Mouse (Mus musculus) hindbrain, embryonic 15.5 days (tissue): ENCODE data around the gene Gm49321. TPM values are rescaled to one million over a fixed set of nuclear protein-coding genes. Genes with fewer than 3 reads are reported as not detected.

ENCODE experiments used
- ATAC-seq: fragments of 200-750 bp; cut with Nextera tagmentation; 2 replicates; pipeline ENCODE4 v1.8.0; 2017; ENCODE audit warnings: low read depth, moderate number of reproducible peaks, moderate TSS enrichment; ENCODE audit not compliant: low FRiP score
- H3K27ac ChIP-seq: fragments of 300-500 bp; sonication (generic); replicated peaks from 2 replicates; pipeline ENCODE4 v1.5.1; 2015; ENCODE audit warnings: mild to moderate bottlenecking, inconsistent platforms
- H3K27me3 ChIP-seq: fragments of 300-500 bp; sonication (generic); 2 replicates; pipeline ENCODE4 v1.6.1; 2015; ENCODE audit warnings: control low read depth, inconsistent platforms
- H3K36me3 ChIP-seq: fragments of 300-500 bp; sonication (generic); 2 replicates; pipeline ENCODE4 v1.6.1; 2015; ENCODE audit warnings: control low read depth, inconsistent platforms
- H3K4me1 ChIP-seq: fragments of 300-500 bp; sonication (generic); replicated peaks from 2 replicates; pipeline ENCODE4 v1.6.1; 2015; ENCODE audit warnings: control low read depth, inconsistent platforms
- H3K4me2 ChIP-seq: fragments of 300-500 bp; sonication (generic); 2 replicates; pipeline ENCODE4 v1.6.1; 2015; ENCODE audit warnings: moderate library complexity, mild to moderate bottlenecking, inconsistent platforms
- H3K4me3 ChIP-seq: fragments of 300-500 bp; sonication (generic); 2 replicates; pipeline ENCODE4 v1.5.1; 2015; ENCODE audit warnings: mild to moderate bottlenecking, inconsistent platforms
- H3K9ac ChIP-seq: fragments of 300-500 bp; sonication (generic); 2 replicates; pipeline ENCODE4 v1.6.1; 2015; ENCODE audit warnings: inconsistent platforms
- H3K9me3 ChIP-seq: fragments of 300-500 bp; sonication (generic); 2 replicates; pipeline ENCODE4 v1.6.1; 2016; ENCODE audit warnings: control low read depth, inconsistent platforms
- WGBS: fragments of 180-500 bp; shearing (Covaris S2); methylation state at CpG from one replicate; pipeline ENCODE4 v1.1.7; 2015; 5-methylcytosine and 5-hydroxymethylcytosine counted together
- polyA plus RNA-seq: library from polyadenylated mRNA; unstranded; fragments of >200 nt; fragmentation: Nextera tagmentation; extraction: Ambion mirVana; gene quantifications from 2 replicates; pipeline ENCODE4 v1.2.1, GENCODE M21; 2015

Gene Gm49321
- 22.2 and 25.4 TPM in 2 replicates for polyA plus RNA-seq

GRCm38 (mm10) chr12:73937353-73937752 is at the start of gene Gm49321:
TSS of gene Gm49321 (plus strand) at chr12:73937653.
- Histone ChIP-seq H3K27me3 (no peaks in the 10 kb centered on the region), H3K4me3 (no peak within 1 kb of the TSS), H3K4me1 (no peaks in the 10 kb centered on the region), H3K9me3 (no peaks in the 10 kb centered on the region), H3K4me2 (no peak within 1 kb of the TSS), H3K9ac (no peak within 1 kb of the TSS), H3K36me3 (peaks cover 64% of the 10 kb centered on the region), H3K27ac (no peak within 1 kb of the TSS)
- WGBS = 92% methylated on average over 1 of the region's 1 CpGs
- ATAC-seq = no peak

GRCm38 (mm10) chr12:73888003-73888783 is 49.3 kb upstream of the Gm49321 start:
- Histone ChIP-seq H3K4me2 (no peak overlapping the region), H3K4me1 (0 out of 2 replicates have a peak, but pooled peaks cover 4% of the 10 kb centered on the region), H3K36me3 (no peaks in the 10 kb centered on the region), H3K9me3 (no peaks in the 10 kb centered on the region), H3K27me3 (no peaks in the 10 kb centered on the region), H3K9ac (no peak overlapping the region), H3K27ac (no peak overlapping the region), H3K4me3 (no peak overlapping the region)
- 89% methylated on average over 8 of the region's 8 CpGs for WGBS
- no peak for ATAC-seq

DNA sequence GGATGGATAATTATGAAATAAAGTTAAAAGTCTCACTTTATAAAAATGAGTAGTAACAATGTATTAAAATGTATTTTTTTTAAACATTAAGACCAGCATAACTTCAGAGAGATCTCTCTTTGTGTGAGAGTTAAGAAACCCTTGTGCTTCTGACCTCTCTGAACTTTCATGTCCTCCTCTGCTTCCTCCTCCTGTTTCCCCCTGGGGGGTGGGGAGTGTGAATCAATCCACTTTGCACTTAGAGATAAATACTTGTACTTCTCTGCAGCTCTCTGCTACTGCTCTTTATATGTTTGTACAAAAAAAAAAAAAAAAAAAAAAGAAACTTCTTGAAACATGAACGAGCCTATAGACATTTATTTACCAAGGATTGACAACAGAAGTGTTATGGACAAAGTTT is 47.9 kb upstream of the Gm49321 start:
- H3K4me2 ChIP-seq = no peak overlapping the region
- no peak overlapping the region for H3K4me3 ChIP-seq
- no peak for ATAC-seq
- no peaks in the 10 kb centered on the region for H3K9me3 ChIP-seq
- WGBS = 79% methylated on average over 1 of the region's 1 CpGs
- H3K27ac ChIP-seq = no peak overlapping the region
- no peaks in the 10 kb centered on the region for H3K36me3 ChIP-seq
- H3K27me3 ChIP-seq = no peaks in the 10 kb centered on the region
- H3K4me1 ChIP-seq = 0 out of 2 replicates have a peak, but pooled peaks cover 4% of the 10 kb centered on the region
- no peak overlapping the region for H3K9ac ChIP-seq

- Histone ChIP-seq H3K4me1 (0 out of 2 replicates have a peak, but pooled peaks cover 4% of the 10 kb centered on the region), H3K27me3 (no peaks in the 10 kb centered on the region), H3K27ac (no peak overlapping the region), H3K9ac (no peak overlapping the region), H3K4me3 (no peak overlapping the region), H3K9me3 (no peaks in the 10 kb centered on the region), H3K4me2 (no peak overlapping the region), H3K36me3 (no peaks in the 10 kb centered on the region)
- 80% methylated on average over 3 of the region's 3 CpGs for WGBS
- ATAC-seq = no peak
These were observed 47.4 kb upstream of the Gm49321 start for GRCm38 (mm10) chr12:73890086-73890485.

- H3K36me3 ChIP-seq = no peaks in the 10 kb centered on the region
- no peaks in the 10 kb centered on the region for H3K27me3 ChIP-seq
- WGBS = 65% methylated on average over 3 of the region's 3 CpGs
- no peak overlapping the region for H3K4me2 ChIP-seq
- no peak overlapping the region for H3K9ac ChIP-seq
- 0 out of 2 replicates have a peak, but pooled peaks cover 4% of the 10 kb centered on the region for H3K4me1 ChIP-seq
- H3K27ac ChIP-seq = no peak overlapping the region
- no peaks in the 10 kb centered on the region for H3K9me3 ChIP-seq
- no peak for ATAC-seq
- no peak overlapping the region for H3K4me3 ChIP-seq
These were observed 44.8 kb upstream of the Gm49321 start for GRCm38 (mm10) chr12:73892616-73893015.

DNA sequence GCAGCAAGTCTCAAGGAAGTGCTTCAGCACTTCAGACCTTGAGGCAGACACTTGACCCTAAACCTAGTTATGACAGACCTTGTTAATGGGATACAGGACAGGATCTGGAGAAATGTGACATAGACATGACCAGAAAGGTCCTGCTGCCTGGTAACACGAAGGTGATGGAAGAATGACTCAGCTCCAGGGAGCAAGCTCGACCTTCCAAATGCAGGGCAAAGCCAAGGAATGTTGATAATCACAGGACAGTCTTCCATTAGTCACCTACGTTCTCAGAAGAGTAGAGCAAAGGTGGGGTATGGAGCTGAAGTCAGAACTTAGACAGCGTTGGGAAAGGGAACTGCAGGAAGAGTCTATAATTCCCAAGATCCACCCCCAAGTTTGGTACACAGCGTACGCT is 42.6 kb upstream of the Gm49321 start:
- H3K4me3 ChIP-seq = no peak overlapping the region
- H3K4me2 ChIP-seq = no peak overlapping the region
- H3K27ac ChIP-seq = no peak overlapping the region
- no peak for ATAC-seq
- H3K9me3 ChIP-seq = no peaks in the 10 kb centered on the region
- no peaks in the 10 kb centered on the region for H3K27me3 ChIP-seq
- 0 out of 2 replicates have a peak, but pooled peaks cover 4% of the 10 kb centered on the region for H3K4me1 ChIP-seq
- WGBS = 82% methylated on average over 6 of the region's 6 CpGs
- H3K36me3 ChIP-seq = no peaks in the 10 kb centered on the region
- no peak overlapping the region for H3K9ac ChIP-seq

GRCm38 (mm10) chr12:73895674-73896073 is 41.8 kb upstream of the Gm49321 start:
- 0 out of 2 replicates have a peak, but pooled peaks cover 4% of the 10 kb centered on the region for H3K4me1 ChIP-seq
- H3K4me3 ChIP-seq = no peak overlapping the region
- no peak for ATAC-seq
- H3K36me3 ChIP-seq = no peaks in the 10 kb centered on the region
- WGBS = 92% methylated on average over 2 of the region's 2 CpGs
- H3K9ac ChIP-seq = no peak overlapping the region
- no peaks in the 10 kb centered on the region for H3K27me3 ChIP-seq
- H3K27ac ChIP-seq = no peak overlapping the region
- H3K4me2 ChIP-seq = no peak overlapping the region
- H3K9me3 ChIP-seq = no peaks in the 10 kb centered on the region

GRCm38 (mm10) chr12:73896471-73896870 is 41.0 kb upstream of the Gm49321 start:
- ATAC-seq = no peak
- 89% methylated on average over 3 of the region's 3 CpGs for WGBS

DNA sequence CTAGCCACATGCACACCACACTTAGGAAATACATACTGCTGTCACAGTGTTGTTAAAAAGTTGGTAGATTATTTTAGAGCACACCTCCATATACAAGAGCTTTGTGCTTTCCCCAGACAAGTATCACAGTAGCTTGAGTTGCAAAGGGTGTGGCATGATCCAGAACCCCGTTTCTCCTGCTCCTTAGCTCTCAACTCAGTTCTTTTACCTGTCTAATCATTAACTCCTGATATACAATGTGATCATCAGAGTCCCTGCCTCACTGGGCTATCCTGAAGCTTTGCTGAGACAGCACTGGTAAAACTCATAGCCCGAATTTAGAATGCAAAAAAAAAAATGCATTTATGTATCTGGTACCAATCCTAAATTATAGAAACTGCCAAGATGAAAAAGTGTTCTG is 39.2 kb upstream of the Gm49321 start:
- no peak overlapping the region for H3K4me2 ChIP-seq
- H3K36me3 ChIP-seq = no peaks in the 10 kb centered on the region
- no peak overlapping the region for H3K4me3 ChIP-seq
- no peaks in the 10 kb centered on the region for H3K9me3 ChIP-seq
- WGBS = 67% methylated on average over 2 of the region's 2 CpGs
- H3K4me1 ChIP-seq = no peaks in the 10 kb centered on the region
- no peaks in the 10 kb centered on the region for H3K27me3 ChIP-seq
- no peak overlapping the region for H3K27ac ChIP-seq
- no peak for ATAC-seq
- no peak overlapping the region for H3K9ac ChIP-seq

More at GRCm38 (mm10) chr12:73896471-73896870, 41.0 kb upstream of the Gm49321 start:
- H3K4me1 ChIP-seq = 0 out of 2 replicates have a peak, but pooled peaks cover 4% of the 10 kb centered on the region
- no peak overlapping the region for H3K27ac ChIP-seq
- H3K36me3 ChIP-seq = no peaks in the 10 kb centered on the region
- no peak overlapping the region for H3K9ac ChIP-seq
- no peak overlapping the region for H3K4me2 ChIP-seq
- H3K27me3 ChIP-seq = no peaks in the 10 kb centered on the region
- no peak overlapping the region for H3K4me3 ChIP-seq
- H3K9me3 ChIP-seq = no peaks in the 10 kb centered on the region

DNA sequence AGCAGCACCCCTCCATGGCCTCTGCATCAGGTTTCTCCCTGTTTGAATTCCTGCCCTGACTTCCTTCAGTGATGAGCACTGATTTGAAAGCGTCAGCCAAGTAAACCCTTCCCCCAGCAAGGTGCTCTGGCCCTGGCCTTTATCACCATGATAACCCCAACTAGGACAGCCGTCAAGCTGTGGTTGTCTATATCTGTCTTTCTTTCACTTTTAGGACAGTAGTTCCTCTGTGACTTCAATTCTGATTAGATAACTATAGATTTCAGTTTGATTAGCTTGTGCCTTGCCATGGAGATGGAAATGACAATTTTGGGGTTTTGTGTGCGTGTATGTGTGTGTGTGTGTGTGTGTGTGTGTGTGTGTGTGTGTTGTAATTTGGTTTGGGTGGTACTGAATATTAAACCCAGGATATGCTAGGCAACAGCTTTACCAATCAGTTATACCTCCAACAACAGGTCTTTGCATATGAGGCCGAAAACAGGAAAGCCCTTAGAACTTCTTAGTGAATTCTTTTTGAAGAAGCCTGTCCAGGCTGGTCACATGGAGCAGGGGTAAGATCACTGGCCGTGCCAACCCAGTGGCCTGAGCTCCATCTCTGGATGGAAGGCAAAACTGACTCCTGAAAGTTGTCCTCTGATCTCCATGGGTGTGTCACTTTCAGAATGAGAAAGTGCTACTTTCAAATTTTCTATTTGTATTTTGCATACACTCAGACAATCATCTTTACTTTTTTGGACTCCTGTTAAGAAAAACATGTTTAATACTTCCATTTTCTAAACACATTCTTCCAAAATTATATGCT is 33.1 kb upstream of the Gm49321 start:
- Histone ChIP-seq H3K9ac (no peak overlapping the region), H3K4me3 (no peak overlapping the region), H3K4me1 (peaks cover 6% of the 10 kb centered on the region), H3K36me3 (no peaks in the 10 kb centered on the region), H3K27me3 (peaks cover 3% of the 10 kb centered on the region; the same call in 1 of the 2 replicates), H3K4me2 (no peak overlapping the region), H3K27ac (no peak overlapping the region), H3K9me3 (no peaks in the 10 kb centered on the region)
- no peak for ATAC-seq
- WGBS = 87% methylated on average over 5 of the region's 5 CpGs

GRCm38 (mm10) chr12:73905041-73905440 is 32.4 kb upstream of the Gm49321 start:
- H3K9me3 ChIP-seq = no peaks in the 10 kb centered on the region
- H3K27me3 ChIP-seq = peaks cover 3% of the 10 kb centered on the region; the same call in 1 of the 2 replicates
- H3K27ac ChIP-seq = no peak overlapping the region
- H3K4me1 ChIP-seq = peaks cover 13% of the 10 kb centered on the region
- no peak for ATAC-seq
- H3K4me2 ChIP-seq = no peak overlapping the region
- no peaks in the 10 kb centered on the region for H3K36me3 ChIP-seq
- no peak overlapping the region for H3K4me3 ChIP-seq
- WGBS = 66% methylated on average over 2 of the region's 2 CpGs
- no peak overlapping the region for H3K9ac ChIP-seq

- no peak overlapping the region for H3K9ac ChIP-seq
- no peak overlapping the region for H3K27ac ChIP-seq
- WGBS = 80% methylated on average over 4 of the region's 4 CpGs
- no peaks in the 10 kb centered on the region for H3K9me3 ChIP-seq
- peaks cover 3% of the 10 kb centered on the region; the same call in 1 of the 2 replicates for H3K27me3 ChIP-seq
- no peak for ATAC-seq
- peaks cover 19% of the 10 kb centered on the region for H3K4me1 ChIP-seq
- no peak overlapping the region for H3K4me3 ChIP-seq
- H3K36me3 ChIP-seq = no peaks in the 10 kb centered on the region
- no peak overlapping the region for H3K4me2 ChIP-seq
These were observed 31.9 kb upstream of the Gm49321 start for GRCm38 (mm10) chr12:73905555-73905954.
